Mouse (Mus musculus) lung, adult 2 months (tissue): ENCODE data around the gene Nhlh2.

Experiments used
- CTCF ChIP-seq: fragments of 200-500 bp; IDR thresholded peaks from 2 replicates; pipeline ENCODE4 v1.5.1; 2011; ENCODE audit warnings: mild to moderate bottlenecking, low read length, control low read depth; ENCODE audit not compliant: insufficient read depth
- POLR2A ChIP-seq: fragments of 200-500 bp; IDR thresholded peaks from 2 replicates; pipeline ENCODE4 v1.6.1; 2011; ENCODE audit warnings: low read depth, mild to moderate bottlenecking, control low read depth, low read length, borderline replicate concordance; ENCODE audit errors: extremely low read depth

DNA sequence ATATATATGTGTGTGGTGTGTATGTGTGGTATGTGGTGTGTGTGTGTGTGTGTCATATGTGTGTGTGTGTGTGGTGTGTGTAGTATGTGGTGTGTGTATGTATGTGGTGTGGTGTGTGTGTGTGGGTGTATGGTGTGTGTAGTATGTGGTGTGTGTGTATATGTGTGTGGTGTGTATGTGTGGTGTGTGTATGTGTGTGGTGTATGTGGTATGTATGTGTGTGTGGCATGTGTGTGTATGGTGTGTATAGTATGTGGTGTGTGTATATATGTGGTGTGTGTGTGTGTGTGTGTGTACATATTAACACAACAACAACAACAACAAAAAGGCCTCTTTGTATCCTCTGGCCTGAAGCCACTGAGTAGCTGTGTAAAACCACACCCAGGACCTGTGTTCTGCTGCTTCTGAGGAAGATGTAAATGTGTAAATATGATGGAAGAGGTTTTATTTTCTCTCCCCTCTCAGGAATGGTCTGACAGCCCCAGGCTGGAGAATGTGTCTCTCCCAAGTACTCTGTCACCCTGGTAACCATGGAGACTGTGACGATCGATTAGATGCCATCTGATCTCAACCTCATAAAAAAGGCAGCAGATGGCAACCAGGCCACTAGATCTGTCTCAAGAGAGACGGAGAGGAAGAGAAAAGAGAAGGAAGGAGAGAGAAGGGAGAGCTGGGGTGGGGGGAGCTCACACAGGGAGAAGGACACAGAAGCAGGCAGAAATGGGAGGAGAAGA lies 42.9 kb upstream of the Nhlh2 start:
- TF ChIP-seq CTCF (no peak), POLR2A (no peak)
